Mouse (Mus musculus) lung, postnatal 36 days (tissue): ENCODE measurements at regions not wholly inside any gene's neighbourhood (a gene's known extent, or its start where the extent isn't known, plus 50 kb on each side); places are given as distances from the start of the nearest gene placed in this dataset.

Experiments used
- DNase-seq: peaks from one replicate; pipeline ENCODE4 v3.0.0; 2022; ENCODE audit warnings: mixed read lengths

- no peak for DNase-seq
Measured at GRCm38 (mm10) chr19:24622776-24623175, 51.0 kb upstream of the Tmem252 start.

GRCm38 (mm10) chr19:24622309-24622708 lies 51.5 kb upstream of the Tmem252 start:
- DNase-seq, result no peak

GRCm38 (mm10) chr19:24621610-24622220 lies 52.1 kb upstream of the Tmem252 start:
- DNase-seq, result peak; percentile 80

GRCm38 (mm10) chr19:24615762-24616310 lies 58.0 kb upstream of the Tmem252 start:
- no peak for DNase-seq

GRCm38 (mm10) chr19:24607884-24608283 lies 52.2 kb upstream of the Pip5k1b start:
- DNase-seq, result no peak

GRCm38 (mm10) chr19:24606390-24606976 lies 50.8 kb upstream of the Pip5k1b start:
- DNase-seq, result peak; percentile 19
